8 mouse cellular contexts compared by ENCODE assay signal in genomic region chr1:136007211-136008158, GRCm38 (mm10). TPM values are rescaled to one million over a fixed set of nuclear protein-coding genes. Genes with fewer than 3 reads are reported as not detected.
DNase-seq lines count a peak whose midpoint lies in the region; ATAC-seq lines count a peak whose summit lies in the region.

Gene Tmem9, plus strand, starts transcription at chr1:136008150.

- H3K9me3 ChIP-seq in embryonic facial prominence, embryonic 14.5 days (ENCODE audit: control insufficient read depth, low read length): no peaks in the 10 kb centered on the region
- no peaks in the 10 kb centered on the region for H3K9me3 ChIP-seq in limb, embryonic 13.5 days
- H3K9me3 ChIP-seq in midbrain, embryonic 15.5 days: no peaks in the 10 kb centered on the region

- peak; percentile 93 for ATAC-seq in embryonic facial prominence, embryonic 14.5 days (ENCODE audit: low read depth)
- peak; percentile 91 for ATAC-seq in limb, embryonic 13.5 days (ENCODE audit: low FRiP score, low read depth)
- ATAC-seq in midbrain, embryonic 15.5 days (replicated peaks): peak; percentile 69

- H3K9ac ChIP-seq in embryonic facial prominence, embryonic 14.5 days (ENCODE audit: low read depth, low read length): peak within 1 kb of the TSS; percentile 40
- peak within 1 kb of the TSS; percentile 45; the same call in 1 of the 2 replicates for H3K9ac ChIP-seq in limb, embryonic 13.5 days
- 0 out of 2 replicates have a peak within 1 kb of the TSS, but pooled peaks have one; percentile 19 for H3K9ac ChIP-seq in midbrain, embryonic 15.5 days

- 0 out of 2 replicates have a peak, but pooled peaks cover 7% of the 10 kb centered on the region for H3K27me3 ChIP-seq in embryonic facial prominence, embryonic 14.5 days (replicated peaks; ENCODE audit: control insufficient read depth, insufficient read depth, low read length)
- peaks cover 27% of the 10 kb centered on the region for H3K27me3 ChIP-seq in limb, embryonic 13.5 days
- H3K27me3 ChIP-seq in midbrain, embryonic 15.5 days (replicated peaks): peaks cover 17% of the 10 kb centered on the region; the same call in 1 of the 2 replicates

- H3K4me3 ChIP-seq in embryonic facial prominence, embryonic 14.5 days (ENCODE audit: low read depth, low read length): peak within 1 kb of the TSS; percentile 44
- H3K4me3 ChIP-seq in limb, embryonic 13.5 days: peak within 1 kb of the TSS; percentile 40
- peak within 1 kb of the TSS; percentile 36 for H3K4me3 ChIP-seq in midbrain, embryonic 15.5 days

- H3K4me2 ChIP-seq in embryonic facial prominence, embryonic 14.5 days (ENCODE audit: low read depth, low read length): peak within 1 kb of the TSS; percentile 73
- peak within 1 kb of the TSS; percentile 67 for H3K4me2 ChIP-seq in limb, embryonic 13.5 days (replicated peaks)
- peak within 1 kb of the TSS; percentile 50 for H3K4me2 ChIP-seq in midbrain, embryonic 15.5 days

- H3K4me1 ChIP-seq in embryonic facial prominence, embryonic 14.5 days (ENCODE audit: control insufficient read depth, insufficient read depth, low read length): peaks cover 4% of the 10 kb centered on the region; the same call in 1 of the 2 replicates
- peaks cover 15% of the 10 kb centered on the region for H3K4me1 ChIP-seq in limb, embryonic 13.5 days
- H3K4me1 ChIP-seq in midbrain, embryonic 15.5 days: peaks cover 12% of the 10 kb centered on the region

- DNase-seq in left cerebral cortex, adult 18-20 months (ENCODE audit: low spot score in 2 of 2): peak; percentile 38 to 57
- DNase-seq in left cerebral cortex, adult 11 months (ENCODE audit: low spot score): no peak
- peak; percentile 91 for DNase-seq in embryonic facial prominence, embryonic 14.5 days (ENCODE audit: low spot score)
- DNase-seq in heart, adult 18-20 months: peak; percentile 86 to 87
- DNase-seq in kidney, adult 18-20 months: peak; percentile 93
- DNase-seq in spleen, postnatal 14 days (ENCODE audit: low spot score in 2 of 2): peak; percentile 47 to 60

- no peak within 1 kb of the TSS for H3K27ac ChIP-seq in embryonic facial prominence, embryonic 14.5 days (replicated peaks; ENCODE audit: low read depth, low read length)
- H3K27ac ChIP-seq in limb, embryonic 13.5 days: no peak within 1 kb of the TSS
- no peak within 1 kb of the TSS for H3K27ac ChIP-seq in midbrain, embryonic 15.5 days

- WGBS in embryonic facial prominence, embryonic 14.5 days: 2% methylated on average over 37 of the region's 37 CpGs
- WGBS in limb, embryonic 13.5 days: 4% methylated on average over 37 of the region's 37 CpGs
- WGBS in midbrain, embryonic 15.5 days: 1% methylated on average over 37 of the region's 37 CpGs

- H3K36me3 ChIP-seq in embryonic facial prominence, embryonic 14.5 days (ENCODE audit: control insufficient read depth, insufficient read depth, low read length): no peaks in the 10 kb centered on the region
- H3K36me3 ChIP-seq in limb, embryonic 13.5 days: no peaks in the 10 kb centered on the region
- no peaks in the 10 kb centered on the region for H3K36me3 ChIP-seq in midbrain, embryonic 15.5 days (replicated peaks)

RNA-seq across cellular contexts. Expression of gene Tmem9, which starts in this region (rescaled TPM):
- 10 to 100 TPM; 66.3 to 67.8 TPM for total RNA-seq in left cerebral cortex, adult 18-20 months (2021)
- 93.3 and 112 TPM in 2 replicates for polyA plus RNA-seq in embryonic facial prominence, embryonic 14.5 days (2014; fragmentation: Nextera tagmentation; extraction: Ambion mirVana)
- 10 to 100 TPM; 13.9 to 14.0 TPM for total RNA-seq in heart, adult 18-20 months (2021)
- polyA plus RNA-seq in limb, embryonic 13.5 days (2015; fragmentation: Nextera tagmentation; extraction: Ambion mirVana): 214 and 215 TPM in 2 replicates
- 150 and 154 TPM in 2 replicates for polyA plus RNA-seq in midbrain, embryonic 15.5 days (2015; fragmentation: Nextera tagmentation; extraction: Ambion mirVana)

Comparison
In these comparisons a context has a peak if more than half of its experiments do, and no peak if none do; other contexts are left out.
1. RNA of gene Tmem9 (total RNA-seq): 66.3 to 67.8 TPM in left cerebral cortex, adult 18-20 months; 13.9 to 14.0 TPM in heart, adult 18-20 months; every median in the first group is over 4 times any median in the second.
2. Peak in every context shown above with its lines, with median percentiles within 50 percentile points of each other: ATAC-seq, H3K4me2 ChIP-seq, H3K4me3 ChIP-seq and H3K9ac ChIP-seq.